Mouse (Mus musculus): ENCODE results near the gene Ly86. TPM values are rescaled to one million over a fixed set of nuclear protein-coding genes. Genes with fewer than 3 reads are reported as not detected.

Ly86 gene
- polyA plus RNA-seq (2014; fragmentation: Nextera tagmentation; extraction: Ambion mirVana) = 16.8 and 18.8 TPM in 2 replicates

GRCm38 (mm10) chr13:37344909-37345772 lies at the start of gene Ly86:
Ly86 (plus strand) TSS chr13:37345208.
- Histone ChIP-seq H3K27ac (replicated peaks; ENCODE audit: low read depth, low read length) (peak within 1 kb of the TSS; percentile 44; the same call in 1 of the 2 replicates), H3K4me3 (ENCODE audit: low read depth, low read length) (no peak within 1 kb of the TSS), H3K36me3 (ENCODE audit: control insufficient read depth, insufficient read depth, low read length) (no peaks in the 10 kb centered on the region), H3K9me3 (ENCODE audit: control insufficient read depth, low read length) (no peaks in the 10 kb centered on the region), H3K27me3 (replicated peaks; ENCODE audit: control insufficient read depth, insufficient read depth, low read length) (no peaks in the 10 kb centered on the region), H3K4me2 (ENCODE audit: low read depth, low read length) (no peak within 1 kb of the TSS), H3K9ac (ENCODE audit: low read depth, low read length) (no peak within 1 kb of the TSS), H3K4me1 (ENCODE audit: control insufficient read depth, insufficient read depth, low read length) (0 out of 2 replicates have a peak, but pooled peaks cover 6% of the 10 kb centered on the region)
- no peak for DNase-seq (ENCODE audit: low spot score)
- ATAC-seq (ENCODE audit: low read depth) = no peak
- WGBS = 81% methylated on average over 28 of the region's 28 CpGs

- WGBS = 69% methylated on average over 5 of the region's 5 CpGs
These were observed 47.1 kb upstream of the Ly86 start for GRCm38 (mm10) chr13:37297886-37298285.

GRCm38 (mm10) chr13:37298856-37299255 lies 46.2 kb upstream of the Ly86 start:
- ATAC-seq (ENCODE audit: low read depth) (no peak), DNase-seq (ENCODE audit: low spot score) (no peak)
- no peak overlapping the region for H3K9ac ChIP-seq (ENCODE audit: low read depth, low read length)
- H3K9me3 ChIP-seq (ENCODE audit: control insufficient read depth, low read length) = no peaks in the 10 kb centered on the region
- no peak overlapping the region for H3K27ac ChIP-seq (replicated peaks; ENCODE audit: low read depth, low read length)
- 48% methylated on average over 1 of the region's 1 CpGs for WGBS
- H3K4me2 ChIP-seq (ENCODE audit: low read depth, low read length) = no peak overlapping the region
- no peak overlapping the region for H3K4me3 ChIP-seq (ENCODE audit: low read depth, low read length)
- H3K27me3 ChIP-seq (replicated peaks; ENCODE audit: control insufficient read depth, insufficient read depth, low read length) = no peaks in the 10 kb centered on the region
- no peaks in the 10 kb centered on the region for H3K36me3 ChIP-seq (ENCODE audit: control insufficient read depth, insufficient read depth, low read length)
- no peaks in the 10 kb centered on the region for H3K4me1 ChIP-seq (ENCODE audit: control insufficient read depth, insufficient read depth, low read length)

More at GRCm38 (mm10) chr13:37297886-37298285, 47.1 kb upstream of the Ly86 start:
- H3K27me3 ChIP-seq (replicated peaks; ENCODE audit: control insufficient read depth, insufficient read depth, low read length) = no peaks in the 10 kb centered on the region
- no peaks in the 10 kb centered on the region for H3K36me3 ChIP-seq (ENCODE audit: control insufficient read depth, insufficient read depth, low read length)
- H3K4me1 ChIP-seq (ENCODE audit: control insufficient read depth, insufficient read depth, low read length) = no peaks in the 10 kb centered on the region
- no peak overlapping the region for H3K9ac ChIP-seq (ENCODE audit: low read depth, low read length)
- no peak for ATAC-seq (ENCODE audit: low read depth)
- no peaks in the 10 kb centered on the region for H3K9me3 ChIP-seq (ENCODE audit: control insufficient read depth, low read length)
- no peak overlapping the region for H3K4me3 ChIP-seq (ENCODE audit: low read depth, low read length)
- DNase-seq (ENCODE audit: low spot score) = no peak
- no peak overlapping the region for H3K4me2 ChIP-seq (ENCODE audit: low read depth, low read length)
- no peak overlapping the region for H3K27ac ChIP-seq (replicated peaks; ENCODE audit: low read depth, low read length)

GRCm38 (mm10) chr13:37302877-37303276 lies 42.1 kb upstream of the Ly86 start:
- DNase-seq (ENCODE audit: low spot score) (peak; percentile 14), ATAC-seq (ENCODE audit: low read depth) (no peak)
- Histone ChIP-seq H3K9me3 (ENCODE audit: control insufficient read depth, low read length) (no peaks in the 10 kb centered on the region), H3K4me3 (ENCODE audit: low read depth, low read length) (no peak overlapping the region), H3K4me2 (ENCODE audit: low read depth, low read length) (no peak overlapping the region), H3K27ac (replicated peaks; ENCODE audit: low read depth, low read length) (no peak overlapping the region), H3K36me3 (ENCODE audit: control insufficient read depth, insufficient read depth, low read length) (no peaks in the 10 kb centered on the region), H3K27me3 (replicated peaks; ENCODE audit: control insufficient read depth, insufficient read depth, low read length) (no peaks in the 10 kb centered on the region), H3K4me1 (ENCODE audit: control insufficient read depth, insufficient read depth, low read length) (no peaks in the 10 kb centered on the region), H3K9ac (ENCODE audit: low read depth, low read length) (no peak overlapping the region)
- WGBS = 42% methylated on average over 5 of the region's 5 CpGs

- Histone ChIP-seq H3K9me3 (ENCODE audit: control insufficient read depth, low read length) (no peaks in the 10 kb centered on the region), H3K4me2 (ENCODE audit: low read depth, low read length) (no peak overlapping the region), H3K4me3 (ENCODE audit: low read depth, low read length) (no peak overlapping the region), H3K9ac (ENCODE audit: low read depth, low read length) (no peak overlapping the region), H3K4me1 (ENCODE audit: control insufficient read depth, insufficient read depth, low read length) (peaks cover 3% of the 10 kb centered on the region; the same call in 1 of the 2 replicates), H3K27ac (replicated peaks; ENCODE audit: low read depth, low read length) (no peak overlapping the region), H3K36me3 (ENCODE audit: control insufficient read depth, insufficient read depth, low read length) (no peaks in the 10 kb centered on the region), H3K27me3 (replicated peaks; ENCODE audit: control insufficient read depth, insufficient read depth, low read length) (peaks cover 7% of the 10 kb centered on the region; the same call in 1 of the 2 replicates)
- DNase-seq (ENCODE audit: low spot score) = no peak
- WGBS = 64% methylated on average over 4 of the region's 4 CpGs
- ATAC-seq (ENCODE audit: low read depth) = no peak
These were observed 37.0 kb upstream of the Ly86 start for GRCm38 (mm10) chr13:37308006-37308405.

GRCm38 (mm10) chr13:37309296-37309695 lies 35.7 kb upstream of the Ly86 start:
- no peak overlapping the region for H3K27ac ChIP-seq (replicated peaks; ENCODE audit: low read depth, low read length)
- H3K4me2 ChIP-seq (ENCODE audit: low read depth, low read length) = no peak overlapping the region
- H3K27me3 ChIP-seq (replicated peaks; ENCODE audit: control insufficient read depth, insufficient read depth, low read length) = peaks cover 7% of the 10 kb centered on the region; the same call in 1 of the 2 replicates
- no peaks in the 10 kb centered on the region for H3K36me3 ChIP-seq (ENCODE audit: control insufficient read depth, insufficient read depth, low read length)
- no peaks in the 10 kb centered on the region for H3K9me3 ChIP-seq (ENCODE audit: control insufficient read depth, low read length)
- H3K4me1 ChIP-seq (ENCODE audit: control insufficient read depth, insufficient read depth, low read length) = peaks cover 3% of the 10 kb centered on the region; the same call in 1 of the 2 replicates
- DNase-seq (ENCODE audit: low spot score) = peak; percentile 52
- H3K9ac ChIP-seq (ENCODE audit: low read depth, low read length) = no peak overlapping the region
- no peak for ATAC-seq (ENCODE audit: low read depth)
- 54% methylated on average over 5 of the region's 5 CpGs for WGBS
- no peak overlapping the region for H3K4me3 ChIP-seq (ENCODE audit: low read depth, low read length)

GRCm38 (mm10) chr13:37310331-37310730 lies 34.7 kb upstream of the Ly86 start:
- H3K4me3 ChIP-seq (ENCODE audit: low read depth, low read length) = no peak overlapping the region
- ATAC-seq (ENCODE audit: low read depth) = no peak
- DNase-seq (ENCODE audit: low spot score) = no peak

GRCm38 (mm10) chr13:37311555-37312221 lies 33.3 kb upstream of the Ly86 start:
- Histone ChIP-seq H3K4me2 (ENCODE audit: low read depth, low read length) (peak overlapping the region; percentile 68), H3K27me3 (replicated peaks; ENCODE audit: control insufficient read depth, insufficient read depth, low read length) (peaks cover 11% of the 10 kb centered on the region; the same call in 1 of the 2 replicates), H3K4me1 (ENCODE audit: control insufficient read depth, insufficient read depth, low read length) (peaks cover 3% of the 10 kb centered on the region; the same call in 1 of the 2 replicates), H3K9ac (ENCODE audit: low read depth, low read length) (peak overlapping the region; percentile 61), H3K9me3 (ENCODE audit: control insufficient read depth, low read length) (no peaks in the 10 kb centered on the region), H3K4me3 (ENCODE audit: low read depth, low read length) (peak overlapping the region; percentile 31), H3K27ac (replicated peaks; ENCODE audit: low read depth, low read length) (no peak overlapping the region), H3K36me3 (ENCODE audit: control insufficient read depth, insufficient read depth, low read length) (no peaks in the 10 kb centered on the region)
- ATAC-seq (ENCODE audit: low read depth) (peak; percentile 24; the same call in 1 of the 2 replicates), DNase-seq (ENCODE audit: low spot score) (peak; percentile 58)
- WGBS = 18% methylated on average over 27 of the region's 27 CpGs

More at GRCm38 (mm10) chr13:37310331-37310730, 34.7 kb upstream of the Ly86 start:
- Histone ChIP-seq H3K4me2 (ENCODE audit: low read depth, low read length) (no peak overlapping the region), H3K27ac (replicated peaks; ENCODE audit: low read depth, low read length) (no peak overlapping the region), H3K9ac (ENCODE audit: low read depth, low read length) (no peak overlapping the region), H3K4me1 (ENCODE audit: control insufficient read depth, insufficient read depth, low read length) (peaks cover 3% of the 10 kb centered on the region; the same call in 1 of the 2 replicates), H3K36me3 (ENCODE audit: control insufficient read depth, insufficient read depth, low read length) (no peaks in the 10 kb centered on the region), H3K27me3 (replicated peaks; ENCODE audit: control insufficient read depth, insufficient read depth, low read length) (peaks cover 11% of the 10 kb centered on the region; the same call in 1 of the 2 replicates), H3K9me3 (ENCODE audit: control insufficient read depth, low read length) (no peaks in the 10 kb centered on the region)
- WGBS = 52% methylated on average over 6 of the region's 8 CpGs
